Mouse (Mus musculus) intestine, postnatal 0 days (tissue): ENCODE results near the gene Ptbp3. TPM values are rescaled to one million over a fixed set of nuclear protein-coding genes. Genes with fewer than 3 reads are reported as not detected.

ENCODE experiments used
- ATAC-seq: fragments of 200-750 bp; cut with Nextera tagmentation; 2 replicates; pipeline ENCODE4 v1.8.0; 2017; ENCODE audit warnings: mild to moderate bottlenecking, moderate TSS enrichment, moderate library complexity
- H3K27ac ChIP-seq: fragments of 300-500 bp; sonication (generic); 2 replicates; pipeline ENCODE4 v1.5.1; 2014; ENCODE audit warnings: mild to moderate bottlenecking, low read depth, low read length, moderate library complexity
- H3K27me3 ChIP-seq: fragments of 300-500 bp; sonication (generic); replicated peaks from 2 replicates; pipeline ENCODE4 v1.6.1; 2014; ENCODE audit warnings: low read length, mixed read lengths; ENCODE audit not compliant: control insufficient read depth, insufficient read depth
- H3K36me3 ChIP-seq: fragments of 300-500 bp; sonication (generic); 2 replicates; pipeline ENCODE4 v1.6.1; 2014; ENCODE audit warnings: mild to moderate bottlenecking, moderate library complexity; ENCODE audit not compliant: control insufficient read depth, insufficient read depth
- H3K4me1 ChIP-seq: fragments of 300-500 bp; sonication (generic); replicated peaks from 2 replicates; pipeline ENCODE4 v1.6.1; 2014; ENCODE audit warnings: antibody characterized with exemption, low read length, mixed read lengths; ENCODE audit not compliant: control insufficient read depth, insufficient read depth
- H3K4me2 ChIP-seq: fragments of 300-500 bp; sonication (generic); replicated peaks from 2 replicates; pipeline ENCODE4 v1.6.1; 2014; ENCODE audit warnings: low read depth, mild to moderate bottlenecking, moderate library complexity
- H3K4me3 ChIP-seq: fragments of 300-500 bp; sonication (generic); 2 replicates; pipeline ENCODE4 v1.5.1; 2014; ENCODE audit warnings: low read depth, low read length
- H3K9ac ChIP-seq: fragments of 300-500 bp; sonication (generic); 2 replicates; pipeline ENCODE4 v1.6.1; 2014; ENCODE audit warnings: mild to moderate bottlenecking, low read depth, low read length
- H3K9me3 ChIP-seq: fragments of 300-500 bp; sonication (generic); 2 replicates; pipeline ENCODE4 v1.6.1; 2016; ENCODE audit warnings: mixed run types; ENCODE audit not compliant: control insufficient read depth
- CTCF ChIP-seq: sonication (generic); IDR thresholded peaks from 2 replicates; pipeline ENCODE4 v1.5.1; 2016; ENCODE audit warnings: low read depth, mild to moderate bottlenecking, control low read depth, antibody characterized with exemption, moderate library complexity
- WGBS: fragments of 180-500 bp; shearing (Covaris S2); extraction: QIAGEN DNeasy Blood & Tissue Kit; methylation state at CpG from one replicate; pipeline ENCODE4 v1.1.7; 2014; 5-methylcytosine and 5-hydroxymethylcytosine counted together
- polyA plus RNA-seq: library from polyadenylated mRNA; unstranded; fragments of >200 nt; fragmentation: Nextera tagmentation; extraction: Ambion mirVana; gene quantifications from 2 replicates; pipeline ENCODE4 v1.2.1, GENCODE M21; 2015

Ptbp3 gene
- polyA plus RNA-seq, 1 experiment from 2014 or later = 67.9 TPM

- no peak overlapping the region for H3K27ac ChIP-seq
- no peak overlapping the region for H3K9ac ChIP-seq
- TF ChIP-seq CTCF = no peak
- 37% methylated on average over 5 of the region's 5 CpGs for WGBS
- H3K27me3 ChIP-seq = no peaks in the 10 kb centered on the region
- H3K4me1 ChIP-seq = no peaks in the 10 kb centered on the region
- no peak for ATAC-seq
- H3K4me2 ChIP-seq = no peak overlapping the region
- H3K36me3 ChIP-seq = no peaks in the 10 kb centered on the region
- H3K9me3 ChIP-seq = no peaks in the 10 kb centered on the region
- H3K4me3 ChIP-seq = no peak overlapping the region
Measured at GRCm38 (mm10) chr4:59422025-59422783, 127.0 kb downstream of the Ptbp3 start.

Other genes starting within 250 kb of the Ptbp3 start
- gene Susd1, start 110.7 kb downstream of the Ptbp3 start, polyA plus RNA-seq = 5.0 and 5.9 TPM in 2 replicates
- 22.3 and 23.1 TPM in 2 replicates for gene Hsdl2, start 32.2 kb upstream of the Ptbp3 start, polyA plus RNA-seq
- 6.6 and 6.9 TPM in 2 replicates for gene E130308A19Rik, start 76.8 kb upstream of the Ptbp3 start, polyA plus RNA-seq